Mouse (Mus musculus) heart, adult 2 months (tissue): ENCODE data around the gene Atg101. TPM values are rescaled to one million over a fixed set of nuclear protein-coding genes. Genes with fewer than 3 reads are reported as not detected.

Experiments used
- DNase-seq, 2 experiments: peaks; one replicate each; pipeline ENCODE4 v3.0.0; 2021
- H3K27ac ChIP-seq: fragments of 200-600 bp; 2 replicates; pipeline ENCODE4 v1.8.1; 2022
- H3K27me3 ChIP-seq: fragments of 200-500 bp; 2 replicates; pipeline ENCODE4 v1.6.1; 2012; ENCODE audit warnings: mild to moderate bottlenecking, low read length, inconsistent platforms, mixed read lengths; ENCODE audit not compliant: control insufficient read depth, insufficient read depth
- H3K36me3 ChIP-seq: fragments of 200-500 bp; 2 replicates; pipeline ENCODE4 v1.6.1; 2012; ENCODE audit warnings: low read length, inconsistent platforms; ENCODE audit not compliant: control insufficient read depth, insufficient read depth
- H3K4me1 ChIP-seq: fragments of 200-500 bp; 2 replicates; pipeline ENCODE4 v1.6.1; 2011; ENCODE audit warnings: low read length; ENCODE audit not compliant: control insufficient read depth, insufficient read depth
- H3K4me3 ChIP-seq: fragments of 200-600 bp; 2 replicates; pipeline ENCODE4 v1.8.1; 2022
- H3K79me2 ChIP-seq: fragments of 200-500 bp; replicated peaks from 2 replicates; pipeline ENCODE4 v1.6.1; 2012; ENCODE audit warnings: mild to moderate bottlenecking, inconsistent platforms, low read length, moderate library complexity, mixed read lengths; ENCODE audit not compliant: control insufficient read depth, insufficient read depth
- H3K9ac ChIP-seq: fragments of 200-500 bp; 2 replicates; pipeline ENCODE4 v1.6.1; 2012; ENCODE audit warnings: low read depth, mild to moderate bottlenecking, control low read depth, inconsistent platforms, low read length, mixed read lengths
- CTCF ChIP-seq: fragments of 200-600 bp; IDR thresholded peaks from 2 replicates; pipeline ENCODE4 v1.8.1; 2022; ENCODE audit warnings: antibody characterized with exemption, mild to moderate bottlenecking, moderate library complexity
- EP300 ChIP-seq: fragments of 200-500 bp; IDR thresholded peaks from 2 replicates; pipeline ENCODE4 v1.6.1; 2011; ENCODE audit warnings: low read depth, low read length, control low read depth; ENCODE audit not compliant: insufficient read depth
- POLR2A ChIP-seq: fragments of 200-500 bp; IDR thresholded peaks from 2 replicates; pipeline ENCODE4 v1.6.1; 2011; ENCODE audit warnings: mild to moderate bottlenecking, low read depth, low read length, control low read depth; ENCODE audit not compliant: insufficient read depth
- WGBS: fragments of 180-500 bp; shearing (Covaris S2); methylation state at CpG from one replicate; pipeline ENCODE4 v1.1.7; 2018; 5-methylcytosine and 5-hydroxymethylcytosine counted together
- intact Hi-C: fragments of 180-260 bp; cut with DNase I; formaldehyde crosslinking; loops from one replicate; pipeline ENCODE4 v1.15.1; 2025
- polyA plus RNA-seq: library from polyadenylated mRNA; depleted of rRNA; stranded (reverse); fragments of >200 nt; gene quantifications from 2 replicates; pipeline ENCODE4 v1.2.3, GENCODE M21; 2012; rRNA removed
- total RNA-seq, 2 experiments: library from RNA; stranded (reverse); gene quantifications; 2 replicates each; pipeline ENCODE4 v1.2.3; 2021

Gene Atg101
- total and polyA plus RNA-seq, 3 experiments, result 21.2 to 26.4 (median 22.4) TPM

DNA sequence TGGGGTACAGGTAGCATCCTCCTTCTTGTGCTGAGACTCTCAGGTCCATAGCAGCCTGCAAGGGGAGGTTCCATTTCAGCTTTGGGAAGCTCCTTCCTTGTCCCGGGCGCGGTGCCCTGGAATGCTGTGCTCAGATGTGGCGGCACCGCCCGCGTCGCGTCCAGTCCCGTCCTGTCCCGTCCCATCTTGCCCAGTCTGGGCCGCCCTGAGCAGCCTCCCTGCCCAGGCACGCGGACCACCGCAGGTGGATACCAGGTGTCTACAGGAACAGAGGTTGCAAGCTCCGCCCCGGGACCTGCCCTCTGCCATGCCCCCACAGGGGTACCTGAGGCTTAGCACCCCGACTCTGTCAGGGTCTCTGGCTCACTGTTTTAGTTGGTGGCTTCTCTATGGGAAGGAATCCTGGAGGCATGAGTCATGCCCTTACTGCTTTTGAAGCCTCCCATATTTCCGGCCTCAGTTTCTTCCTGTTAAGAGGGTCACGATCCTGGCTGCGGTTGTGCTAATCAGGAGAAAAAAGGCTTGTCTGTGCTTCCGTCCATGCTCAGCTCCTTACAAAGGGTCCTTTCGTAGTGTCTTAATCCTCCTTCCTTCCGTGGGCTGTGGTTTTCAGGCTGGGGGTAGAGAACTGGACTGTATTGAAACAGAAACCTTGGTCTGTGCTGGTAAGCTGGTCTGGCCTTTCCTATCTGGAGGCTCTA, 52.6 kb downstream of the Atg101 start:
- H3K4me1 ChIP-seq, result peaks cover 5% of the 10 kb centered on the region; the same call in 1 of the 2 replicates
- H3K36me3 ChIP-seq, result no peaks in the 10 kb centered on the region
- intact Hi-C loops, result loop anchor here (5.0 kb wide), 1 partner anchor 731 kb away; no protein-coding TSS in a partner anchor
- DNase-seq, result no peak
- H3K9ac ChIP-seq, result no peak overlapping the region
- H3K4me3 ChIP-seq, result no peak overlapping the region
- TF ChIP-seq POLR2A (no peak), EP300 (no peak), CTCF (no peak)
- no peaks in the 10 kb centered on the region for H3K27me3 ChIP-seq
- H3K79me2 ChIP-seq, result no peaks in the 10 kb centered on the region
- WGBS, result 39% methylated on average over 24 of the region's 24 CpGs
- peak overlapping the region; percentile 20 for H3K27ac ChIP-seq

DNA sequence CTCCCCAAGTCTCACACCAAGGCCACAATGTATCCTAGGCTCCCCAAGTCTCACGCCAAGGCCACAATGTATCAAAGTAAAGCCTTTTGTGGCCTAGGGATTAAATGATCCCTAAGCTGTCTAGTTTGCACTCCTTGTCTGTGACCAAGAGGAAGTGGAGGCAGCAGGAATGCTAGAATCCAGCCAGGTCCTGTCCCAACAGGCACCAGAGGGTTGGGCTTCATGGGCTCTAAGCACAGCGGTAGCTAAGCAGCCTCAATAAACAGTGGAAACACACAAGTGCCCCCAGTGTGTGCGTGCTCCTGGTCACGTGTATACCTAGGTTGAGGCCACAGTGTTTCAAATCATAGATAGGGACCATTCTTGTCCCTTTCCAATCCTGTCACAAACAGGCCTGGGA, 54.3 kb downstream of the Atg101 start:
- H3K4me3 ChIP-seq, result no peak overlapping the region
- no peak overlapping the region for H3K27ac ChIP-seq
- H3K79me2 ChIP-seq, result no peaks in the 10 kb centered on the region
- peaks cover 5% of the 10 kb centered on the region; the same call in 1 of the 2 replicates for H3K4me1 ChIP-seq
- intact Hi-C loops, result loop anchor here (2.0 to 5.0 kb wide), 4 partner anchors 158 to 729 kb away; no protein-coding TSS in a partner anchor
- H3K27me3 ChIP-seq, result no peaks in the 10 kb centered on the region
- no peak overlapping the region for H3K9ac ChIP-seq
- TF ChIP-seq EP300 (no peak), POLR2A (no peak), CTCF (no peak)
- DNase-seq, result no peak
- WGBS, result 60% methylated on average over 4 of the region's 4 CpGs
- H3K36me3 ChIP-seq, result no peaks in the 10 kb centered on the region

DNA sequence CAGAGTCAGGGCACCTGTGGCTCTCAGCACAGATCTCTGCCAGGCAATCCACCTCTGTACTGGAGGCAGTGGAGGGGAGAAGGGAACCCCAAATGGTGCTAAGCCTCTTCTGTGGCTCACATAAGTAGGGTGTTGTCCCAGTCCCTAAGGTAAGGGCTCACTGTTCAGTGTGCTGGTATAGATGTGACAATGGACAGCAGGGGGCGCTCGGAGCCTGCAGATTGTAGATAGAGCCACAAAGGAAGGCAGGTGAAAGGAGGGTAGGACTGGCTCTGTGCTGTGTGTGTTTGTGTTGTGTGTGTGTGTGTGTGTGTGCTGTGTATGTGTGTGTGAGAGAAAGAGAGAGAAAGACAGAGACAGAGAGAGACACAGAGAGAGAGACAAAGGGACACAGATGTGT, 55.5 kb downstream of the Atg101 start:
- intact Hi-C loops, result loop anchor here (2.0 to 5.0 kb wide), 4 partner anchors 157 to 728 kb away; no protein-coding TSS in a partner anchor
- no peak overlapping the region for H3K27ac ChIP-seq
- WGBS, result 3% methylated on average over 2 of the region's 2 CpGs

More for the DNA sequence above, 55.5 kb downstream of the Atg101 start:
- Histone ChIP-seq H3K27me3 (no peaks in the 10 kb centered on the region), H3K4me1 (peaks cover 5% of the 10 kb centered on the region; the same call in 1 of the 2 replicates), H3K79me2 (no peaks in the 10 kb centered on the region), H3K36me3 (no peaks in the 10 kb centered on the region), H3K9ac (no peak overlapping the region), H3K4me3 (no peak overlapping the region)
- DNase-seq, result peak; percentile 82 to 88
- TF ChIP-seq EP300 (peak; percentile 87; the same call in 1 of the 2 replicates), POLR2A (no peak), CTCF (peak; percentile 76)

Other genes starting within 250 kb of the Atg101 start
- not detected for gene Gm47841, start 236.9 kb upstream of the Atg101 start, total RNA-seq
- not detected in 2 replicates for gene Gm47841, start 236.9 kb upstream of the Atg101 start, polyA plus RNA-seq
- 1 to 10 TPM in 1 of 2 experiments, under 1 TPM in 1; 0.86 to 1.3 TPM for gene Fignl2, start 205.7 kb upstream of the Atg101 start, total RNA-seq
- 1.6 and 1.9 TPM in 2 replicates for gene Fignl2, start 205.7 kb upstream of the Atg101 start, polyA plus RNA-seq
- gene Ankrd33, start 168.5 kb upstream of the Atg101 start, total RNA-seq, result not detected
- not detected in 2 replicates for gene Ankrd33, start 168.5 kb upstream of the Atg101 start, polyA plus RNA-seq
- gene Acvrl1, start 155.8 kb upstream of the Atg101 start, total RNA-seq, result 10 to 100 TPM; 24.1 to 29.5 TPM
- 35.0 and 39.7 TPM in 2 replicates for gene Acvrl1, start 155.8 kb upstream of the Atg101 start, polyA plus RNA-seq
- 10 to 100 TPM in 1 of 2 experiments, 1 to 10 TPM in 1; 9.9 to 12.3 TPM for gene Acvr1b, start 110.2 kb upstream of the Atg101 start, total RNA-seq
- 15.3 and 19.3 TPM in 2 replicates for gene Acvr1b, start 110.2 kb upstream of the Atg101 start, polyA plus RNA-seq
- 10 to 100 TPM; 10.9 to 11.5 TPM for gene Grasp, start 60.1 kb upstream of the Atg101 start, total RNA-seq
- 7.4 and 7.6 TPM in 2 replicates for gene Grasp, start 60.1 kb upstream of the Atg101 start, polyA plus RNA-seq
- 10 to 100 TPM; 12.1 to 45.3 TPM for gene Nr4a1, start 30.0 kb upstream of the Atg101 start, total RNA-seq
- 17.0 and 23.8 TPM in 2 replicates for gene Nr4a1, start 30.0 kb upstream of the Atg101 start, polyA plus RNA-seq
- 1 to 10 TPM in 1 of 2 experiments, under 1 TPM in 1; 0.70 to 1.1 TPM for gene 6030408B16Rik, start 8.9 kb downstream of the Atg101 start, total RNA-seq
- 2.5 and 6.3 TPM in 2 replicates for gene 6030408B16Rik, start 8.9 kb downstream of the Atg101 start, polyA plus RNA-seq
- 1 to 10 TPM; 2.2 to 2.8 TPM for gene Krt80, start 85.9 kb downstream of the Atg101 start, total RNA-seq
- gene Krt80, start 85.9 kb downstream of the Atg101 start, polyA plus RNA-seq, result 2.0 and 3.2 TPM in 2 replicates
- 1 to 10 TPM; 2.5 to 3.1 TPM for gene Krt7, start 126.8 kb downstream of the Atg101 start, total RNA-seq
- 2.6 and 3.3 TPM in 2 replicates for gene Krt7, start 126.8 kb downstream of the Atg101 start, polyA plus RNA-seq
- gene Krt87, start 154.5 kb downstream of the Atg101 start, total RNA-seq, result not detected
- not detected in 2 replicates for gene Krt87, start 154.5 kb downstream of the Atg101 start, polyA plus RNA-seq
- gene Krt88, start 163.5 kb downstream of the Atg101 start, total RNA-seq, result not detected
- gene Krt88, start 163.5 kb downstream of the Atg101 start, polyA plus RNA-seq, result not detected in 2 replicates
- gene Krt81, start 179.5 kb downstream of the Atg101 start, total RNA-seq, result not detected
- gene Krt81, start 179.5 kb downstream of the Atg101 start, polyA plus RNA-seq, result not detected in 2 replicates
- not detected for gene Krt86, start 189.2 kb downstream of the Atg101 start, total RNA-seq
- 0.12 TPM in 1 of 2 replicates, not detected in the other for gene Krt86, start 189.2 kb downstream of the Atg101 start, polyA plus RNA-seq
- gene Krt83, start 207.2 kb downstream of the Atg101 start, total RNA-seq, result not detected
- not detected in 2 replicates for gene Krt83, start 207.2 kb downstream of the Atg101 start, polyA plus RNA-seq
- gene Gm49425, start 233.0 kb downstream of the Atg101 start, total RNA-seq, result not detected
- gene Gm49425, start 233.0 kb downstream of the Atg101 start, polyA plus RNA-seq, result not detected in 2 replicates
- gene Krt84, start 248.5 kb downstream of the Atg101 start, total RNA-seq, result not detected
- gene Krt84, start 248.5 kb downstream of the Atg101 start, polyA plus RNA-seq, result not detected in 2 replicates